Mouse (Mus musculus) megakaryocyte progenitor cell, adult 5-6 weeks (primary cell): ENCODE measurements at regions not wholly inside any gene's neighbourhood (a gene's known extent, or its start where the extent isn't known, plus 50 kb on each side); places are given as distances from the start of the nearest gene placed in this dataset.

Experiments
- ATAC-seq: replicated peaks from 2 replicates; pipeline ENCODE4 v1.8.0; 2016; ENCODE audit warnings: mild to moderate bottlenecking, moderate TSS enrichment, inconsistent platforms; ENCODE audit not compliant: poor library complexity

GRCm38 (mm10) chr2:10990043-10990728 lies 181.7 kb upstream of the Prkcq start:
- ATAC-seq: no peak

GRCm38 (mm10) chr2:10998798-10999197 lies 173.1 kb upstream of the Prkcq start:
- no peak for ATAC-seq

GRCm38 (mm10) chr2:10999217-10999618 lies 172.7 kb upstream of the Prkcq start:
- ATAC-seq: peak; percentile 61

DNA sequence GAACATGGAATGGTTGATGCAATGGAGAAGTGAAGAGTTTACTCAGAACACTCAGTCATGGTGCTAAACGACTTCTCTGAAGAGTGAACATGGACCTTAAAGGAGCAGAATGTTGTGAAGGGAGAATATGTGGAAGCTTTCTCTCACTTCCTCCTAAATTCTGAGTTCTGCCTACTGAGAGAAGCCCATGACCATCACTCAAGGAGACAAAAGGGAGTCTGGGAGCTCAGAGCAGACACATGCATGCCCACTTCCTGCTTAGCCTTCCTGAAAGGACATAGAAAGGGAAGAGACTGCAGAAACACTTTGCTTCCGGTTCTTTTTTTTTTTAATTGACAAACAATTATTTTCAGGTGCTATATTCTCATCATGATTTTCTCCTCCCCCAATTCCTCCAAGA lies 166.1 kb upstream of the Prkcq start:
- ATAC-seq: peak; percentile 44; the same call in 1 of the 2 replicates

GRCm38 (mm10) chr2:11011041-11011962 lies 160.6 kb upstream of the Prkcq start:
- ATAC-seq: no peak

DNA sequence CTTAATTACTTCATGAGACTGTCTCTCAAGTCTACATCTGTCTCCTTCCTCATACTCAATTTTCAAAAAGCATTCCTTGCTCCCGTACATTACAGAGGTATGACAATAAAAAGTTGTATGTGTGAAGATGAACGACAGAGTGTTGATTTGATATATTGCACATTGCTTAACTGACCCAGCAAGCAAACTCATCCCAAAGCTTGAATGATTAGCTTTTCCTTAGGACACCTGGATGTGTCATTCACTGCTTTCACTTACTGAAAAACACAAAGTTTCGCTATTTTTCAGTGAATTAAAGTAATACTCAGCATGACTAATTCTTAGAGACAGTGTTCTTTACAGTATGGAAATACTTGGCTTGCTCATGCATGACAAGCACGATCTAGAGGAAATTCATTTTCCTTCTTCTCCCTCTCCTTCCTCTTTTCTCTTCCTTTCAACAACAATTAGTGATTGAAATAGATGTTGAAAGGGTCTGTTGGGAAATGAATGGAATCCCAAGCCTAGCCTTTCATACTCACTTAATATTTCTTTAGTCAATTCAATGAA lies 159.5 kb upstream of the Prkcq start:
- no peak for ATAC-seq

GRCm38 (mm10) chr2:11013154-11013553 lies 158.8 kb upstream of the Prkcq start:
- ATAC-seq: no peak

- no peak for ATAC-seq
These were observed 155.5 kb upstream of the Prkcq start for GRCm38 (mm10) chr2:11016446-11016845.

- no peak for ATAC-seq
These were observed 139.0 kb upstream of the Prkcq start for GRCm38 (mm10) chr2:11032891-11033290.

DNA sequence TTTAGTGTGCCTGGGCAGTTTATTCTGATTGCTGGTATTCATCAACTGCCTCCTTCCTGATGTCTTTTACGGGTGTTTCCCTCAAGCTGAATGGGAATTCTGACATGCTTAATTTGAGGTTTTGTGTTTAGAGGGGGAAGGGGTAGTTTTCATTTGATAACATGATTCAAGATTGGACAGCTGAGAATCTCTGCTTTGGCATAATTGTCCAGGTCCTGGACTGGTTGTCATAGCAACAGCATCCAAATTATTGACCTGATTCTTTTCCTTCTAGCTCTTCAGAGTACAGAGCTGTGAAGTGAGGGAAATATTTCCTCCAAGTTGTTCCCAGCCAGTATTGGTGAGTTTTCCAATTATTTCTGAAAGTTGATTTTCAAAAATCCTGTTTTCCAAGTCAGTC lies 137.7 kb upstream of the Prkcq start:
- ATAC-seq: no peak

DNA sequence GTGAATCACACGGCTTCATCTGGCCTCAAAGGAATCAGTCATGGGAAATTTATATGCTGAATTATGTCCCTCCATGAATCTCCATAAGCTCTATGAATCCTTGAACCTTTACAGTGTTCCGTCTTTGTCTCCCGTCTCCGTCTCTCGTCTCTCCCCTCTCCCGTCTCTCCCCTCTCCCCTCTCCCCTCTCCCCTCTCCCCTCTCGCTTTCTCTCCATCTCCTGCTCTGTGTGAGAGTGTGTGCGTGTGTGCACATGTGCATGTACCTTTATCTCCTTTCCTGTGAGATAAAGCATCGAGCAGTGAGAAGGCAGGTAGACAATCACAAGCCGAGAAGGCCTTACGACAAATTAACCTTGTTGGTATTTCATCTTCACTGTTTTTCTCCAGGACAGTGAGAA lies 134.6 kb upstream of the Prkcq start:
- ATAC-seq: no peak

GRCm38 (mm10) chr2:11038440-11038839 lies 133.5 kb upstream of the Prkcq start:
- ATAC-seq: no peak

GRCm38 (mm10) chr2:11040005-11040404 lies 131.9 kb upstream of the Prkcq start:
- no peak for ATAC-seq

DNA sequence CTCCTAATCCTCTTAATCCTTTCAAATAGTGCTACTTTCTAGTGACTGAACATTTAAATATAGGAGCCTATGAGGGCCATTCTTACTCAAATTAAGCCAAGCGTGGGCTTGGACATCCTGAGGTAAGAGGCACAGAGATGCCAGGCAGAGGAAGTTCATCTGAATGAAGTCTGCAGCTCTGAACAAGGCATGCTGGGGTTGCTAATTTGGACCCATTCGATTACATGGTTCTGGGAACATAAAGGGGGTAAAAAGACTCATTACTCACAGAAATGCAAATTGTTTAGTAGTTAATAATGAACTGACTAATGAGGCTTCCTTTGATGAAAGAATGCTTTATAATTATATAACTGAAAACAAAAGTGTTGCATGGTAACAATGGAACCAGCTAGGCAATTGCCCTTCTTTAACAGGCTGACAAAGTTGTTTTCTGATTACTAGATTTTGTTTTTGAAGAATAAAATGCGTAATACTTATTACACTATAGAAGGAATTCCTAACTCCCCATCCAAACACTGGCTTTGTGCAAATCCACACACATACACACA lies 127.1 kb upstream of the Prkcq start:
- no peak for ATAC-seq

- no peak for ATAC-seq
These were observed 120.3 kb upstream of the Prkcq start for GRCm38 (mm10) chr2:11051621-11052020.

DNA sequence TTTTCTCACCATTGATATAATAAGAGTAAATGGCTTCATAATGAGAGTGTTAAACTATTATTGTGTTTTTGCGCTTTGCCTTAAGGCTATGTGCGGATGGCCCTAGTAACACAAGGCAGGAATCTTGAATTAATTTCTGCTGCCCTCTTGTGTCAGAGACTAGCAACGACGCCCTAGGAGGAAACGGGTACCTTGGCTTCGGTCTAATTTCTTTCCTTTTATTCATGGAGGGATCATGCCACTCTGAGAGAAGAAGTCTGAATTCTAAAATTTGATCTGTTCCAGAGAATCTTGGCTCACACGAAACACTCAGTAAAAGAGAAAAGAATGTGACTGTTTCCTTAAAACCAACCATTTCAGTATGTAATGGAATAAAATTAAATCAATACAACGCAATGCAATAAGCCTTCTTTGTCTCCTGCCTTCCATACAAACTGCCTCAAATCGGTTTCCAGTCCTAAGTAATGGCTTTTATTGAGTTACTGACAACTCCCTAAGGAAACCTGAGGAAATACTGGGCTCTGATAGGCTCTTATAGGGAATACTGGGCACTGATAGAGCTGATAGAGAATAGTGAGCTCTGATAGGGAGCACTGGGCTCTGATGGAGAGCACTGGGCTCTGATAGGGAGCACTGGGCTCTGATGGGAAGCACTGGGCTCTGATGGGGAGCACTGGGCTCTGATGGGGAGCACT lies 112.0 kb upstream of the Prkcq start:
- ATAC-seq: peak; percentile 94

- no peak for ATAC-seq
These were observed 104.5 kb upstream of the Prkcq start for GRCm38 (mm10) chr2:11067384-11067783.

- no peak for ATAC-seq
These were observed 88.4 kb upstream of the Prkcq start for GRCm38 (mm10) chr2:11083536-11083935.

DNA sequence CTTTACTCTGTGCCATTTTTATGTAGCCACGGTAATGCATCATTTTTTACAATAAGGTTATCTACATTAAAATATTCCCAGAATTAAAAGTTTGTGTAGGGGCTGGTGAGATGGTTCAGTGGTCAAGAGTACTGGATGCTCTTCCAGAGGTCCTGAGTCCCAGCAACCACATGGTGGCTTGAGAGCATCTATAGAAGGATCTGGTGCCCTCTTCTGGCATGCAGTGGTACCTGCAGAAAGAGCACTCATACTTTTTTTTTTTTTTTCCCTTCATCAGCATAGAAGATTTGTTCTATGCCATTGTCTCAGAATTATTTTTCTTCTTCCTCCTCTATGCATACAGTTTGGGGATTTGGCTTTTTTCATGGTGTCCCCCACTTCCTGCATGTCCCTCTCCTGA lies 84.9 kb upstream of the Prkcq start:
- ATAC-seq: peak; percentile 80

DNA sequence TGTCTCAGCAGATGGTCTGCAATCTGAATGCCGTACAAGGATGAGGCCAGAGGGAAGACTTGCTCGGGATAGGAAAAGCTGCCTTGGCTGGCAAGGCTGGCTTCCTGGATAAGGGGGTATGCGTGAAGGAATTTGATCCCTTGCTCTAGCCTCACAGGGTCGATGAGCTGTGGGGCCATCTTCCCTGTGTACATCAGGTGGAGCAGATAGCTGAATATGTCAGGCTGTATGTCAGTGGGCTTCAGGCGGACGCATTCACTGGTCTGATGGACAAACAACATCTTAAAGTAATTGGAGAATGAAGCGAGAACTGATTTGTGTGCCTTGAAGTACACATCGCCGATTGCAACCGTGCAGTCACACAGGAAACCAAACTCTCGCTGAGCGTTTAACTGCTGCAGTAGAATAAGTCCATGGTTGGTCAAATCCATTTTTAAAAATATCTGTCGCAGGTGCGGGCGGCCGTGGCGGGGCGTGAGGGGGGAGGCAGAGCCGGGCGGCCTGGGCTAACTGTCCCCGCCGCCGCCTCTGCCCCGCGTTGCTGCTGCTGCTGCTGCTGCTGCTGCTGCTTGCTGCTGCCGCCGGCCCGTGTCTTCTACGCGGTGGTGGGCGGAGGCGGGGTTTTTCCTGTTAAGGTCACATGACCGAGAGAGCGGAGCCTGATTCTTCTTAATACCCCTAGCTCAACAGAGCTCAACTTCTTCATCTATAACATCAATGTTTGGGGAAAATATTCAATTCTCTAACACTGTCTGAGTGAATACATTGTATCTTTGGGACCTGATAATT lies 71.9 kb upstream of the Prkcq start:
- ATAC-seq: peak; percentile 72
